Mouse (Mus musculus) CH12.LX (cell line): ENCODE results near the gene Snx32. TPM values are rescaled to one million over a fixed set of nuclear protein-coding genes. Genes with fewer than 3 reads are reported as not detected.

Source experiments
- polyA plus RNA-seq: library from polyadenylated mRNA; unstranded; fragments of >175 nt; gene quantifications from 2 replicates; pipeline ENCODE4 v1.2.1, GENCODE M21; 2012; ENCODE audit warnings: low read depth; ENCODE audit not compliant: insufficient read length
- total RNA-seq, 2 experiments: library from RNA; depleted of rRNA; stranded (reverse); fragments of 300-350 nt in 1 of 2; fragments of >200 nt in 1 of 2; gene quantifications; 2 replicates each; pipeline ENCODE4 v1.2.3; 2012 to 2014

Snx32 gene
- total and polyA plus RNA-seq, 3 experiments, result 0.75 to 2.7 (median 2.4) TPM

Other genes starting within 250 kb of the Snx32 start
Only the 20 nearest of the 31 such genes appear.
- gene Eif1ad, start 143.8 kb downstream of the Snx32 start, total RNA-seq (2012; rRNA removed), result 68.4 and 82.5 TPM in 2 replicates
- gene Eif1ad, start 143.8 kb downstream of the Snx32 start, total RNA-seq (2014; rRNA removed), result 79.3 and 86.0 TPM in 2 replicates
- gene Eif1ad, start 143.8 kb downstream of the Snx32 start, polyA plus RNA-seq, result 97.7 and 98.8 TPM in 2 replicates
- 161 and 176 TPM in 2 replicates for gene Banf1, start 143.4 kb downstream of the Snx32 start, total RNA-seq (2012; rRNA removed)
- gene Banf1, start 143.4 kb downstream of the Snx32 start, total RNA-seq (2014; rRNA removed), result 212 and 273 TPM in 2 replicates
- gene Banf1, start 143.4 kb downstream of the Snx32 start, polyA plus RNA-seq, result 450 and 496 TPM in 2 replicates
- 78.3 and 85.8 TPM in 2 replicates for gene Sart1, start 121.8 kb downstream of the Snx32 start, total RNA-seq (2012; rRNA removed)
- 46.7 and 47.7 TPM in 2 replicates for gene Sart1, start 121.8 kb downstream of the Snx32 start, total RNA-seq (2014; rRNA removed)
- 104 and 132 TPM in 2 replicates for gene Sart1, start 121.8 kb downstream of the Snx32 start, polyA plus RNA-seq
- gene Tsga10ip, start 108.0 kb downstream of the Snx32 start, total RNA-seq (2012; rRNA removed), result 0.80 and 0.89 TPM in 2 replicates
- gene Tsga10ip, start 108.0 kb downstream of the Snx32 start, total RNA-seq (2014; rRNA removed), result 0.14 TPM in 1 of 2 replicates, not detected in the other
- gene Tsga10ip, start 108.0 kb downstream of the Snx32 start, polyA plus RNA-seq, result 0.87 and 1.0 TPM in 2 replicates
- 142 and 143 TPM in 2 replicates for gene Drap1, start 85.6 kb downstream of the Snx32 start, total RNA-seq (2012; rRNA removed)
- 73.3 and 86.7 TPM in 2 replicates for gene Drap1, start 85.6 kb downstream of the Snx32 start, total RNA-seq (2014; rRNA removed)
- gene Drap1, start 85.6 kb downstream of the Snx32 start, polyA plus RNA-seq, result 180 and 215 TPM in 2 replicates
- 8.6 and 9.8 TPM in 2 replicates for gene AI837181, start 85.4 kb downstream of the Snx32 start, total RNA-seq (2012; rRNA removed)
- 19.3 and 22.0 TPM in 2 replicates for gene AI837181, start 85.4 kb downstream of the Snx32 start, total RNA-seq (2014; rRNA removed)
- gene AI837181, start 85.4 kb downstream of the Snx32 start, polyA plus RNA-seq, result 20.7 and 25.1 TPM in 2 replicates
- not detected in 2 replicates for gene Fosl1, start 63.0 kb downstream of the Snx32 start, total RNA-seq (2012; rRNA removed)
- not detected in 2 replicates for gene Fosl1, start 63.0 kb downstream of the Snx32 start, total RNA-seq (2014; rRNA removed)
- gene Fosl1, start 63.0 kb downstream of the Snx32 start, polyA plus RNA-seq, result not detected in 2 replicates
- gene Ccdc85b, start 52.6 kb downstream of the Snx32 start, total RNA-seq (2012; rRNA removed), result 4.2 and 4.8 TPM in 2 replicates
- gene Ccdc85b, start 52.6 kb downstream of the Snx32 start, total RNA-seq (2014; rRNA removed), result 2.0 and 2.1 TPM in 2 replicates
- 4.1 and 5.0 TPM in 2 replicates for gene Ccdc85b, start 52.6 kb downstream of the Snx32 start, polyA plus RNA-seq
- 37.5 and 43.0 TPM in 2 replicates for gene Fibp, start 49.9 kb downstream of the Snx32 start, total RNA-seq (2012; rRNA removed)
- 23.9 and 29.1 TPM in 2 replicates for gene Fibp, start 49.9 kb downstream of the Snx32 start, total RNA-seq (2014; rRNA removed)
- gene Fibp, start 49.9 kb downstream of the Snx32 start, polyA plus RNA-seq, result 52.4 and 74.9 TPM in 2 replicates
- 0.38 TPM in 2 replicates for gene Ctsw, start 42.0 kb downstream of the Snx32 start, total RNA-seq (2012; rRNA removed)
- 0.23 TPM in 1 of 2 replicates, not detected in the other for gene Ctsw, start 42.0 kb downstream of the Snx32 start, total RNA-seq (2014; rRNA removed)
- gene Ctsw, start 42.0 kb downstream of the Snx32 start, polyA plus RNA-seq, result 0.60 and 1.1 TPM in 2 replicates
- 0.51 and 0.59 TPM in 2 replicates for gene Efemp2, start 36.6 kb downstream of the Snx32 start, total RNA-seq (2012; rRNA removed)
- not detected in 2 replicates for gene Efemp2, start 36.6 kb downstream of the Snx32 start, total RNA-seq (2014; rRNA removed)
- gene Efemp2, start 36.6 kb downstream of the Snx32 start, polyA plus RNA-seq, result 0.50 and 1.5 TPM in 2 replicates
- 28.8 and 31.1 TPM in 2 replicates for gene Mus81, start 22.1 kb downstream of the Snx32 start, total RNA-seq (2012; rRNA removed)
- 18.0 and 20.4 TPM in 2 replicates for gene Mus81, start 22.1 kb downstream of the Snx32 start, total RNA-seq (2014; rRNA removed)
- 29.3 and 30.2 TPM in 2 replicates for gene Mus81, start 22.1 kb downstream of the Snx32 start, polyA plus RNA-seq
- 818 and 982 TPM in 2 replicates for gene Cfl1, start 20.1 kb downstream of the Snx32 start, total RNA-seq (2012; rRNA removed)
- gene Cfl1, start 20.1 kb downstream of the Snx32 start, total RNA-seq (2014; rRNA removed), result 932 and 999 TPM in 2 replicates
- gene Cfl1, start 20.1 kb downstream of the Snx32 start, polyA plus RNA-seq, result 1,768 and 1,993 TPM in 2 replicates
- gene 1700020D05Rik, start 6.8 kb downstream of the Snx32 start, total RNA-seq (2012; rRNA removed), result 0.25 and 0.34 TPM in 2 replicates
- gene 1700020D05Rik, start 6.8 kb downstream of the Snx32 start, total RNA-seq (2014; rRNA removed), result 0.23 TPM in 1 of 2 replicates, not detected in the other
- gene 1700020D05Rik, start 6.8 kb downstream of the Snx32 start, polyA plus RNA-seq, result 0.33 TPM in 1 of 2 replicates, not detected in the other
- gene Ovol1, start 50.1 kb upstream of the Snx32 start, total RNA-seq (2012; rRNA removed), result not detected in 2 replicates
- not detected in 2 replicates for gene Ovol1, start 50.1 kb upstream of the Snx32 start, total RNA-seq (2014; rRNA removed)
- not detected in 2 replicates for gene Ovol1, start 50.1 kb upstream of the Snx32 start, polyA plus RNA-seq
- 9.6 and 10.6 TPM in 2 replicates for gene Ap5b1, start 57.5 kb upstream of the Snx32 start, total RNA-seq (2012; rRNA removed)
- 3.2 and 3.6 TPM in 2 replicates for gene Ap5b1, start 57.5 kb upstream of the Snx32 start, total RNA-seq (2014; rRNA removed)
- gene Ap5b1, start 57.5 kb upstream of the Snx32 start, polyA plus RNA-seq, result 6.5 and 8.5 TPM in 2 replicates
- 124 and 164 TPM in 2 replicates for gene Rnaseh2c, start 91.3 kb upstream of the Snx32 start, total RNA-seq (2012; rRNA removed)
- gene Rnaseh2c, start 91.3 kb upstream of the Snx32 start, total RNA-seq (2014; rRNA removed), result 51.3 and 54.2 TPM in 2 replicates
- 75.4 and 79.0 TPM in 2 replicates for gene Rnaseh2c, start 91.3 kb upstream of the Snx32 start, polyA plus RNA-seq
- gene Kat5, start 99.7 kb upstream of the Snx32 start, total RNA-seq (2012; rRNA removed), result 44.9 and 46.5 TPM in 2 replicates
- gene Kat5, start 99.7 kb upstream of the Snx32 start, total RNA-seq (2014; rRNA removed), result 75.4 and 106 TPM in 2 replicates
- gene Kat5, start 99.7 kb upstream of the Snx32 start, polyA plus RNA-seq, result 50.1 and 62.8 TPM in 2 replicates
- 21.0 and 22.1 TPM in 2 replicates for gene Rela, start 126.9 kb upstream of the Snx32 start, total RNA-seq (2012; rRNA removed)
- gene Rela, start 126.9 kb upstream of the Snx32 start, total RNA-seq (2014; rRNA removed), result 11.1 and 12.1 TPM in 2 replicates
- gene Rela, start 126.9 kb upstream of the Snx32 start, polyA plus RNA-seq, result 43.8 and 51.9 TPM in 2 replicates
- 48.9 and 51.1 TPM in 2 replicates for gene Sipa1, start 153.2 kb upstream of the Snx32 start, total RNA-seq (2012; rRNA removed)
- 17.6 and 18.8 TPM in 2 replicates for gene Sipa1, start 153.2 kb upstream of the Snx32 start, total RNA-seq (2014; rRNA removed)
- 47.6 and 54.6 TPM in 2 replicates for gene Sipa1, start 153.2 kb upstream of the Snx32 start, polyA plus RNA-seq